Mouse (Mus musculus) layer of hippocampus, adult 2 months (tissue): ENCODE results near the gene Fads2. TPM values are rescaled to one million over a fixed set of nuclear protein-coding genes. Genes with fewer than 3 reads are reported as not detected.

Source experiments
- DNase-seq, 2 experiments: peaks; one replicate each; pipeline ENCODE4 v3.0.0; 2022; ENCODE audit warnings: low spot score in 2 of 2
- H3K27ac ChIP-seq: fragments of 200-600 bp; 2 replicates; pipeline ENCODE4 v1.8.1; 2022
- H3K4me3 ChIP-seq: fragments of 200-600 bp; 2 replicates; pipeline ENCODE4 v1.8.1; 2022; ENCODE audit warnings: mild to moderate bottlenecking
- CTCF ChIP-seq: fragments of 200-600 bp; conservative IDR thresholded peaks from 2 replicates; pipeline ENCODE4 v1.8.1; 2022; ENCODE audit warnings: antibody characterized with exemption, mild to moderate bottlenecking, moderate library complexity
- total RNA-seq, 2 experiments: library from RNA; stranded (reverse); gene quantifications; 2 replicates each; pipeline ENCODE4 v1.2.3; 2021

Gene Fads2
- total RNA-seq, 2 experiments from 2014 or later: 147 to 152 TPM

DNA sequence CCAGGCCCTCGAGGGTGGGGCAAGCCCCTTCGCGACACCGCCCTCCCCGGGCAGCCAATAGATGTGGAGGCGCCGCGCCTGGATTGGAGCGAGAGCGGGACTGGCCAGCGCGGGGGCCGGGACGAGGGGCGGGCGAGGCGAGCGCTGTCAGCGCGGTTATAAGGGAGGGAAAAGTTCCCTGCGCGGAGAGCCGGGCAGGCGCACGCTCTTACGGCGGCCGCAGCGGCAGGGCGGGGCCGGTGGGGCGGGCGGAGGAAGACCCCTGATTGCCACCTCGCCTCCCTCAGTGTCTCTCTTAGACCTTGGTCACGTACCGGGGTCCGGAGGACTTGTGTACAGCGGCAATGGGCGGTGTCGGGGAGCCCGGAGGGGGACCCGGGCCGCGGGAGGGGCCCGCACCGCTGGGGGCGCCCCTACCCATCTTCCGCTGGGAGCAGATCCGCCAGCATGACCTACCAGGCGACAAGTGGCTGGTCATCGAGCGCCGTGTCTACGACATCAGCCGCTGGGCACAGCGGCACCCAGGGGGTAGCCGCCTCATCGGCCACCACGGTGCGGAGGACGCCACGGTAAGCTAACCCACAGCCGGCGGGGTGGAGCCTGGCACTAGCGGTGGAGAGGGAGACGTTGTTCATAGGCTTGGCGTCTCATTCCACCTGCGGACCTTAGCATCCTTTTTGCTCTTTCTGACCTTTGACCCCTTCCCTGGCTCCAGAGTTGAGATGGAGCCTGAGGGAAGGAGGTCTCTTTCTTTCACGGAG lies 60.0 kb downstream of the Fads2 start, which contains the start of gene Fads3:
Gene Fads3 (plus strand): TSS at position 182 of the 761 bp plus-strand sequence.
- peak; percentile 55 for TF ChIP-seq CTCF
- peak within 1 kb of the TSS; percentile 87 for H3K4me3 ChIP-seq
- DNase-seq: peak; percentile 69 to 70
- H3K27ac ChIP-seq: peak within 1 kb of the TSS; percentile 92

- peak overlapping the region; percentile 87 for H3K4me3 ChIP-seq
- no peak for TF ChIP-seq CTCF
- H3K27ac ChIP-seq: peak overlapping the region; percentile 92
- peak in 1 of 2 experiments; percentile 29 for DNase-seq
Measured at GRCm38 (mm10) chr19:10040866-10041387, 60.6 kb downstream of the Fads2 start.

GRCm38 (mm10) chr19:10039615-10040014 lies 61.9 kb downstream of the Fads2 start:
- no peak overlapping the region for H3K4me3 ChIP-seq
- TF ChIP-seq CTCF: peak; percentile 53
- DNase-seq: no peak
- no peak overlapping the region for H3K27ac ChIP-seq

DNA sequence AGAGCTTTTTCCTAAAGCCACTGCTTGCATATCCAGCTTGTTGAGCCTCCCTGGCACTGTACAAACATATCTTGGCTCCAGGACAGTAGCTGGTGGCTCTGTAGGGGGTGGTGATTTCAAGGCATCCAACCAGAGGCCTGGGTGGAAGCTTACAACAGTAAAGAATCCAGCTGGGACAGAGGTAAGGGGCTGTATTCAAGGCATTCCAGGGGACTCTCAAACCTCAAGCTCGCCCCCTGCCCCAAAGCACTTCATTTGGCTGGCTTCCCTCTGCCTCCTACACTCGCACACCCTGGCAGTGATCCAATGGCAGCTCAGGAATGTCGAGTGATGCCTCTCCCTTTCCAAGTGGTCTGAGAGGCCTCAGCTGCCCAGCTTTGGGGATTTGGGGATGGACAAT lies 62.6 kb downstream of the Fads2 start:
- TF ChIP-seq CTCF: no peak
- Histone ChIP-seq H3K4me3 (no peak overlapping the region), H3K27ac (no peak overlapping the region)
- DNase-seq: no peak

- Histone ChIP-seq H3K4me3 (no peak overlapping the region), H3K27ac (no peak overlapping the region)
- DNase-seq: no peak
- TF ChIP-seq CTCF: no peak
Measured at GRCm38 (mm10) chr19:10038364-10038763, 63.2 kb downstream of the Fads2 start.

DNA sequence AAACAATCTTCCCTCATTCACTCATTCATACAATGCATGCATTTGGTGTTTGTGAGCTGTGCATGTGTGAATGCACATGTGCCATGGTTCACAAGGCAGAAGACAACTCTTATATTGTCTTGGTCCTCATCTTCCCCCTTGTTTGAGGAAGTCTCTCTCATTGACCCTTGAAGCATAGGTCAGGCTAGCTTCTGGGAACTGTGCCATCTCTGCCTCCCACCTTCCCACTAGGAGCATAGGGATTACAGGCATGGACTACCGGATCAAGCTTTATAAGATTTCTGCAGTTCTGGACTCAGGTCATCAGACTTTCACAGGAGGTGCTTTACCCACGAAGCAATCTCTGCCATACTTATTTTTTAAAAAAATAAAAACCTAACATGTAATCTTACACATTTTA lies 64.0 kb downstream of the Fads2 start:
- no peak for DNase-seq
- no peak overlapping the region for H3K4me3 ChIP-seq
- TF ChIP-seq CTCF: no peak
- no peak overlapping the region for H3K27ac ChIP-seq

- DNase-seq: peak; percentile 64 to 87
- Histone ChIP-seq H3K27ac (no peak overlapping the region), H3K4me3 (no peak overlapping the region)
- peak; percentile 94 for TF ChIP-seq CTCF
Measured at GRCm38 (mm10) chr19:10034785-10035447, 66.6 kb downstream of the Fads2 start.

DNA sequence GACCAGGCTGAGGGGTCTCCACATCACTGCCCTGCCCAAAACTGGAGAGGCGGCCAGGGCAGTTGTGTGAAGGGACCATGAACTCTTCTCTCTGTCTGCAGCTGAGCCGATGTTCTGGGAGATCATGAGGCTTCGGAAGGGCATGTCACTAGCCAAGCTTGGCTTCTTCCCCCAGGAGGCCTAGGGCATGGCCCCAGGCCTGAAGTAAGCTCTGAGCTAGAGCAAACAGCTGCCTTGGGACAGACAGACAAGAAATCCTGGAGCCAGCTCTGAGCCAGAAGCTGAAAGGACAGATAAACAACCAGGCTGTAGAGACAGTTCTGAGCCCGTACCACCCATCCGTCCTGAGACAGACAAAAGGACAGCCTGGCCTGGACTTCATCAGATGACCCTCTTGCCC lies 67.2 kb downstream of the Fads2 start:
- no peak for DNase-seq
- H3K27ac ChIP-seq: no peak overlapping the region
- H3K4me3 ChIP-seq: no peak overlapping the region
- no peak for TF ChIP-seq CTCF

- H3K27ac ChIP-seq: no peak overlapping the region; the same call in 1 of the 2 replicates
- peak; percentile 45 to 69 for DNase-seq
Measured at GRCm38 (mm10) chr19:10033211-10033973, 68.2 kb downstream of the Fads2 start.

DNA sequence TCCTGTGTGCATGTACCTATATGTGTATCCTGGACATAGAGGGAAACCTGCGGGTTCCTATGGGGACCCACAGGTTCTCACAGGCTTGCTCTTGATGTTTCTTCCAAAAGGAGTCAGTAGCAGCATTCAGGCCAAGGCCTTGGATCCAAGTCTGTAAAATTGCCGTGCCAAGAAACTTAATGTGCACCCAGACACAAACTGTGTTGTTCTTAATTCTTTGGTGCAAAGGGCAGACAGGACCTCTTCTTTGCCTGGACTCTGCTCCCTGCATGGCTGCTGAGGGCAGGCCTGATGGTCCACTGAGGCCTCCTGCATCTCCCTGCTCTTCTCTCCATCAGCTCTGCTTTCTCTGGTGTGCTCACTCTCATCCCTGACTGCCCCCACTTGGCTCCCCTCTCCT lies 71.8 kb downstream of the Fads2 start:
- Histone ChIP-seq H3K27ac (peak overlapping the region; percentile 51; the same call in 1 of the 2 replicates), H3K4me3 (no peak overlapping the region)
- no peak for DNase-seq
- no peak for TF ChIP-seq CTCF

More at GRCm38 (mm10) chr19:10033211-10033973, 68.2 kb downstream of the Fads2 start:
- TF ChIP-seq CTCF: peak; percentile 92
- no peak overlapping the region for H3K4me3 ChIP-seq

DNA sequence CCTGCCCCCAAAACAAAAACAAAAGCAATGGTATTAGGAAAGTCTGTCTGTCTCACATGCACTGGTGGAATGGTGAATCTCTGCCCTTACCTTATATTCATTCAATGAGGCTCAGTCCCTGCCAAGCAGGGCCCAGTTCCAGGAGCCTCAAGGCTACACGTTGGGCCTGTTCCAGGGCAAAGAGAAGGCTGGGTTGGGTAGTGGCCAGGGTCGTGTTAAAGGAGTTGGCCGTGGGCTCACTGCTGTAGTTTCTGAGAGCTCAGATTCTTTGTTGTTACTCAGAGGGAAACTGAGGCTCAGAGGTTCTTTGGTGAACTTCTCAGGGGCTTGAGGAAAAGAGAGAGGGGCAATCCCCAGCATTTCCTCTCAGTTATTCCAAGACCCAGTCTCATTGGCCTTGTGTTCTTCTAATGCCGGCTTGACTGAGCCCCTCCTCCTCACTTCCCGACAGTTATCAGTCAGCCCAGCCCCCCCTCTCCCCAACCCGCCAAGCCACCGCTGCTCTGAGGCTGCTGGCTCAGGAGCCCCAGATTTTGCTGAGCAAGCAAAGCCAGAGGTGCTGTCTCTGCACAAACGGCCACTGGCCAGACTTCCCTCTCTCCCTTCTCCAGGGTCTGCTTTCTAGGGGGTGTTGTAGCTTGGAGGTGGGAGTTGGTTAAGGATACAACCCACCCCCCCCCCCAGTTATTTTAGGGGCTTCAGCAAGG lies 76.2 kb downstream of the Fads2 start:
- TF ChIP-seq CTCF: no peak
- DNase-seq: peak in 1 of 2 experiments; percentile 60
- H3K27ac ChIP-seq: peak overlapping the region; percentile 77; the same call in 1 of the 2 replicates
- no peak overlapping the region for H3K4me3 ChIP-seq

DNA sequence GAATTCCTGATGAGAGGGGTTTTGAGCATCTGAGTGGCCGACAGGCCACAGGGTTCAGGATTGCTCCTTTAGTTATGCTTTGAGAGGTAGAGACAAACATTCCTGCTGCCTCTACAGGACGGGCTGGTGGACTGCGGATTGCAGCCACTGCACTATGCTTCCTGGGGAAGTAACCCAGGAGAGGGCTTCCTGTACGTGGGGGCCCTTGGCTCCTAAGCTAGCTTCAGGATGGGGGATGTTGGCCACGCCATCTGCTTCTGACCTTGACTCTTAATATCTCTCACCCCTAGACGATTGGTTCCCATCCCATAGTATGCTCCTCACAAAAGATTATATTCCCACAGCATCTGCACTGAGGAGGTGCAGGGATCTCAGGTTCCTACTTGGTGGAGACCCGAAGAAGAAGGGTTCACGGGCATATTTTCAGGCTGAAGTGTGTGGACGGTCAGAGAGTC lies 78.2 kb downstream of the Fads2 start:
- Histone ChIP-seq H3K27ac (peak overlapping the region; percentile 57; the same call in 1 of the 2 replicates), H3K4me3 (no peak overlapping the region)
- no peak for DNase-seq
- no peak for TF ChIP-seq CTCF
